Mouse (Mus musculus) v-Abl transformed pro-B cells (cell line): ENCODE measurements around the gene Tmco2.
"Not testable (repeated sequence)": the region's sequence is repeated elsewhere in the genome, so short reads cannot be mapped to it uniquely, and the experiment has no call there.

Experiments
- in situ Hi-C, 2 experiments: fragments of 400-800 bp; cut with MboI; formaldehyde crosslinking; loops; one replicate each; pipeline ENCODE4 v1.15.1; 2025; ENCODE audit not compliant: unreplicated experiment in 2 of 2

The Tmco2 gene

DNA sequence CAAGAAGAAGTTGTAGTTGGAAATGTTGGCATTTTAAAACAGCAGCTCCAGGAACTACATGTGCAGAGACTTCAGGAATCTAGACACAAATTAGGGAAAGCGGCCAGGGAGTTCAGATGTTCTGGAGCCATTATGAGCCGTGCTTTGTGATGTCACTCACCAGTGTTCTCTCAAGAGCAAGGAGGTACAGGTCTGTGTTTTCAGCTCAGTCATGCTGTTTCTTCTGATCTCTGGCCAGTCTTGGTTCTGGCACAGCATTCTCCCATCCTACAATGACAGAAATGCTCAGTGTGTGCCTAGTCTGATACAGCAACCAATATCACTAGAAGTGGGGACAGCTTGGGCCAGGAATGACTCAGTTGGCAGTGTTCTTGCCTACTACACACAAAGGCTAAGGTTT is at the start of gene Tmco2:
Tmco2 (minus strand) TSS at position 101 of the 400 bp plus-strand sequence.
- in situ Hi-C loops, result no loop called here

DNA sequence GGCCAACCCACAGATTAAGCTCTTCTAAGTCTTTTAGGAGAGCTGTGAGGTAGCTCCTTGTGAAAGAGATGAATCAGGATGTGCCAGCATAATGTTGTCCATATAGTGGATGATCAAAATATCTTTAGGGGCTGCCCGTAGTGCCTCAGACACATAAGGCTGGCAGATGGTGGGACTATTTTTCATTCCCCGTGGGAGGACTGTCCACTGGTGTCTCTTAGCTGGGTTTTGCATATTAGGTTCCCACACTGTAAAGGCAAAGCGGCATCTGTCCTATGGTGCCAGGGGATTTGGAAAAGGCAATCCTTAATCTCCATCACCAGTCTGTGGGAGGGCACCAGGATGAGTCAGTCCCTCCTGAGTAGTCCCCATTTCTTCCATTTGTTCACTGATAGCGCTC is 5.7 kb downstream of the Tmco2 start:
- in situ Hi-C loops, result no loop called here

DNA sequence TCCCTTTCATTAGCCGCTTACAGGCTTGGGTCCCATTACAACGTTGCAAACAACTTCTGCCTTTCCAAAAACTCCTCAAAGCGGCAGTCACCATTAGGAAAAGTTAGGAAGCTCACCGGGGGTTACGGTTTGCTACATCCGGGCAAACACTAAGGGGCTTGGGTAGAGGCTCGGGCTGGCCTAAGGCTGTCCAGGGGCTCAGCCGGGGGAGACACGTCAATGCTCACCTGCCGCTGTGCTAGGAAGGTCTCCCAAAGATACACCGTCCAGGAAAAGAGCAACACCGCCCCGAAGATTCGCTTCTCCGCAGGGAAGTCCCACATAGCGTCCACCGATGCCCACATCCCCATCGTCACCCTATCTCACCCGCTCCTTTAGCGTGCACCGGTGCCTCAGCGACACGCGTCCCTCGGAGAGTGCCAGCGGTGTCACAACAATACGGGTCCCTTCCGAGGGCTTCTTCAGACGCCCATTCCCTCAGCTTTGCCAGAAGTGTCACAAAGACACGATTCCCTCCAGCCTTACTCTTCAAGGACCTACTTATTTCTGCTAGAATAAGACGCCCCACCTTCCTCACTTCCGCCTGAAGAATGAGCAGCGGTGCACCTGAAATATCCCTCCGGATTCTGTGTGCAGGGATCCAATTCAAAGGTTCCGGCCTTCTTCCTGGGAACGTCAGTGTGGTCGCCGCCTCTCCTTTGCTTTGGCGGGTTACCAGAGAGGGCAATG is 11.2 kb downstream of the Tmco2 start, which contains the start of gene Zmpste24:
Zmpste24 (minus strand) TSS at position 592 of the 729 bp plus-strand sequence.
- in situ Hi-C loops, result no loop called here

DNA sequence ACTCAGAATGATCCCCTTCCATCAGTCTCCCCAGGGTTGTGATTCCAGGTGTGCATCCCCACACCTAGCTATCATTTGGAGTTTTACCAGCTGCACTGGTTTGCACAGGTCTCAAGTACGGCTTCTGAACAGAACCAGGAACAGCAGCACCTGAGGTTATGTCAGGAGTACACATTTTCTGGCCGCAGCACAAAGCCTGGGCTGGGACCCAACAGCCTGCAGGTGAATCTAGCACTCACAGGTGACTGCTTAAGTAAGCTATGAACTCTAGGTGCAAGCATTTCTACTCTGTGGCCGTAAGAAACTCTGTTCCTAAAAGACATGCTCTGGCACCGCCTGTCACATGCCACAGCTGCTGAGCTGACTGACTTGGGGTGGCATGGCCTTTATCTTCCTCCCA is 18.8 kb downstream of the Tmco2 start:
- in situ Hi-C loops, result no loop called here

DNA sequence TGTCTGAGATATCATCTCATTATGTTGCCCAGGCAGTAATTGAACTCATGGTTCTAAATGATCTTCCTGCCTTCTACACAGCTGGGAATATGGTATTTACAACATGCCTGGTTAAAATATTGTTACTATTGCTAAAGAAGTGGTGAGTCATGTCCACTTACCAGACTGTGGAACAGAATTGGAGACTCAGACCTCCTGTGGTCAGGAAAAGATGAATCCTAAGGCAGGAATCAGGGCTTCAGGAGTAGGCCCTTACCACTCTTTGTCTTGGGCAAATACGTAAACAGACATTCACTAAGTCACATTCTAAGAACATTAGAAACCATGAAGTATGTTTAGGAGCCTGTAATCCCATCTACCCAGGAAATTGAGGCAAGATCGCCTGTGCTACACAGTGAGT is 20.3 kb downstream of the Tmco2 start:
- in situ Hi-C loops, result no loop called here

DNA sequence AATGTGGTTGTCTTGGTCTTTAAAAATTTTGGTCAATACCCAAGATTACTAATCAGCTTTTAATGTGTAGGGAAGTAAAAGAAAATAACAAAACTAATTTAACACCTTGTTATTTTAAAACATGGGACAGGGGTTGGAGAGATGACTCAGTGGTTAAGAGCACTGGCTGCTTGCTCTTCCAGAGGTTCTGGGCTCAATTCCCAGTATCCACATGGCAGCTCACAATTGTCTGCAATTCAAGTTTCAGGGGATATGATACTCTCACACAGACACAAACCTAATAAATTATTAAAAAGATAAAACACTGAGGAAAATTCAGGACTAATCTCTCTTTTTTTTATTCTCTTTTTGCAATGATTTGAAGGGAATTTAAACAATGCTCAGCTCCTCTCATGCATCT is 24.5 kb downstream of the Tmco2 start:
- in situ Hi-C loops, result loop anchor here in 1 of 2 experiments (5.0 kb wide), 1 partner anchor 58 kb away; no protein-coding TSS in a partner anchor

DNA sequence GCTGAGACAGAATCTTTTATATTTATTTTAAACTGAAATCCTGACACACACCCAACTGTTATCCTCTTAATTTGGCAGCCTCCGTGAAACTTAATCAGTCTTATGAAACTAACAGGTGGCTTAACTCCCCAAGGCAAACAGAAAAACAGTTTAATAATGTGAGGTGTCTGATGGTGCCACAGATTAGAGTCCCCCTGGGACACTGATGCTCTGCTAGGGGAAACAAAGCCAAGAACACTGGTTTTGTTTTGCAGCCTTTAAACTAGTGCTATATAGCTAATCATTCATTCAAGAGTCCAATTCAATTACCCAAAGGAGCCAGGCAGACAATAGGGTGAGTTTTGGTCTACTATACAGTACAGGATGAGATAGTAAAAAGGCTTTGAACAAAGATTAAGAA is 28.6 kb downstream of the Tmco2 start:
- in situ Hi-C loops, result loop anchor here in 1 of 2 experiments (5.0 kb wide), 1 partner anchor 62 kb away; no protein-coding TSS in a partner anchor

DNA sequence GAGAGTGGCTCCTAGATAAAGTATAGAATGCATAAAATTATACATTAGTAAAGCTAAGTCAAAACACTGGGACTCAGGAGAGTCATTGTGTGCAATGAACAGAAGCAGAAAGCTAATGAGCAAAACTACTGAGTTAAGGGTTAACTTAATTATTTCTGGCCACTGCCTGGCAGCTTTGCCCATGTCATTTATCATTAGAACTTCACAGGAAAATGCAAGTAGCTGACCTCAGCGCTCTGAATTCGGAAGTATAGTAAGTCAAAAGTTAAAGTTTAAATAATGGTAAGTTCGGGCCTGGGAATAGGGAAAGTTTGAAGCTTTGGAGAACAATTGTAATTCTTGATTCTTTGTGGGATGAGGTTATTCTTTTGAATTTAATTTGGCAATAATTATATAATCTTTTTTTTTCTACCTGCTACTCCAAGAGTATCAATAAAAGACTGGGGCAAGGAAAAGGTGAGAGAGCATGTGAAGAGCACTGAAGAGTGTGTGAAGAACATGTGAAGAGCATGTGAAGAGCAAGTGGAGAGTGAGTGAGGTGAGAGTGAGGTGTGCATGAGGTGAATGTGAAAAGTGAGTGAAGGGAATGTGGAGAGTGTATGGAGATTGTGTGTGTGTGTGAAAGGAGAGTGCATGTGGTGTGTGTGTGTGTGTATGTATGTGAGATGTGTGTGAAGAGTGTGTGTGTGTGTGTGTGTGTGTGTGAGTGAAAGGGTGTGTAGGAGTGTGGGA is 30.9 kb downstream of the Tmco2 start:
- in situ Hi-C loops, result no loop called here

DNA sequence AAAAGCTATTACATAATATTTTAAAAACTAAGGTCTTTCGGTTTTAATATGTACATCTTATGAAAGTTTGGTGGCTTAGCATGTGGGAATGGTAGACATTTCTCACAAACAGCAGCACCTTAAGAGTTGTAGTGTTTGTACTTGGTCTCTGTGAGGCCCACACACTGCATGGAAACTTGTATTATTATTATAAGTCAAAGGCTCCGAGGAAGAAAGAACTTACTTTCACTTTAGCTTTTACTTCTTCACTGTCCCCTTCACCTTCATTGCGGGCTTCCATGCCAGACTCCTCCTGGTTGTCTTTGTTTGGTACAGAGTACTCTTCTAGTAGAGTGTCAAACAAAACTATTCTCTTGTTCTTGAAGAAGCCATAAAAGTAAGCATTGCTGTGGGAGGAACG is 34.8 kb downstream of the Tmco2 start:
- in situ Hi-C loops, result no loop called here

DNA sequence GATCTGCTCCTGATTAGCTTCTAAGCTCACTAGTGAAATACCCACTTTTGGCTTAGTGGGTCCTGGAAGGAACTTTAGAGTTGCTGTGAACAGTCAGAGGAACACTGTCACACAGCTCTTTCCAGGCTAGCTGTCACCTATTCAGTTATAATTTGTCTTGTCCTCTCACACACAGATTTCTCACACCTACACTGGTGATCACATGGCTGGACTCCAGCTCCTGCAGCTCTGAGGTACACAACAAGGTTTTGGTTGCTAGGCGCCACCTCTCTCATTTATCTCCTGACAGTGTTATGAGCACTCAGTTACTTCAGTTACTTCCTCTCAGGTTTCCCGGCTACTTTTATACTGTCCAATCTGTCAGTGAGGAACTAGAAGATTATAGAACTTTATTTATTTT is 43.7 kb downstream of the Tmco2 start:
- in situ Hi-C loops, result no loop called here

DNA sequence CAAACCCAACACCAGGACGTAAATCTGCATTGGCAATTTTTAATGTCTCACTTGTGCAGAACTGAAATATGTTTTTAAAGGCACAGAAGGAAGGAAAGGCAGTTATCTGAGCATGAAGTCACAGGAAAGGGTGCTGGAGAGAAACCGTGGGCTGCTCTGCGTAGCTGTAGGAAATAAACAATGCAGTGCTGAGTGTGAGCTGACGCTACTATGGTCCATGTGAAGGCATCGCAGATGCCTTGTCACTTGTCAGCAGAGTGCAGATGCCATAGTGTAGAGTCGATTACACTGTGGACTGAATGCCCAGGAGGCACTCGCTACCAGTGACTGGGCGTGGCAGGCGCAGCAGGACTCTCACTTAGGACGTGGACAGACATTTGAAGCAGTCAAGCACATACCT is 49.8 kb downstream of the Tmco2 start:
- in situ Hi-C loops, result not testable (repeated sequence)

DNA sequence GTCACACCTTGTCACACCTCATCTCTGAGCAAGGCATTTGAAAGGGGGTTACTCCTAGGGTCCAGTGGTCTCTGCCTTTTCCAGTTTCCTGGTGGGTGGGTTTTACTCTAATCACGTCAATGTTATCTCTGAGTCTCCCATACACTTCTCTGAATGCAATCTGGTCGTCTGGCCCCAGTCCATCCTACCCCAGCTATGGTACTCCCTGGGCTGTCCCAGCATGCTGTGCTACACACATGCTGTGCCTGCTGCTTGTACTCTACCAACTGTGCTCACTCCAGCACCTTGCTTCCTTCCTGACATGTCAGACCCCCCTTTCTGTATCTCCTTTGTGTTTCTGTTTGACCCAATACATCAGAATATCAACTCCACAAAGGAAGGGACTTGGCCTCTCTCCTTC is 52.0 kb downstream of the Tmco2 start:
- in situ Hi-C loops, result no loop called here

DNA sequence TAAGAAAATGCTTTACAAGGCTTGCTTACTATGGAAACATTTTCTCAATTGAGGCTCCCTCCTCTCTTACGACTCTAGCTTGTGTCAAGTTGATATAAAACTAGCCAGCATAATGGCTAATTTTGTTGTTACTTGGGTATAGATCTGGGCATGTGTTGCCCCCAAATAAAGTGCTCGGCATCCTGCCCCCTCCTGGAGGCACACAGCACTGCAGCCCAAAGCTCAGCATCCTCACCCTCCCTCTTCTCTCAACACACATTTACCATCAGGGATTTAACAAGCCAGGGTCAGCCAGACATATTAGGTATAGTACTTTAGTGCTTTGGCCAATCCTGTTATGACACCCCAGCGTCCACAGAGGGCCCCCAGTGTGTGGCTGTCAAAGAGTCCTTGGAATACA is 52.7 kb downstream of the Tmco2 start:
- in situ Hi-C loops, result no loop called here
